In genomic region chr13:55692535-55693242, GRCm38 (mm10) we compare ENCODE assay signal across 8 mouse cellular contexts. TPM values are rescaled to one million over a fixed set of nuclear protein-coding genes. Genes with fewer than 3 reads are reported as not detected.
DNase-seq lines count a peak whose midpoint lies in the region; ATAC-seq and TF ChIP-seq lines count a peak whose summit lies in the region.

TSS of gene B230219D22Rik (plus strand) at chr13:55693124.

- peak; percentile 85 for ATAC-seq in Patski
- ATAC-seq in hindbrain, embryonic 14.5 days (ENCODE audit: low FRiP score): peak; percentile 98

- WGBS in hindbrain, embryonic 14.5 days: 3% methylated on average over 47 of the region's 51 CpGs

- peaks cover 17% of the 10 kb centered on the region for H3K4me1 ChIP-seq in hindbrain, embryonic 14.5 days (replicated peaks; ENCODE audit: control insufficient read depth, insufficient read depth, low read length)

- CTCF ChIA-PET in Patski (lab: Charles Lee): interaction anchor here (0.8 to 2.3 kb wide), 6 partner anchors 9 to 35 kb away, joined by 3 to 13 read pairs (median 4); partner anchors contain the start of genes Pcbd2 and Txndc15

- POLR2A ChIA-PET in Patski (lab: Charles Lee): interaction anchor here (1.0 to 3.6 kb wide), 3 partner anchors 9 to 35 kb away, joined by 3 to 20 read pairs (median 3); partner anchors contain the start of genes Pcbd2 and Txndc15

- no peaks in the 10 kb centered on the region for H3K9me3 ChIP-seq in hindbrain, embryonic 14.5 days (ENCODE audit: control insufficient read depth, low read length)

- peak within 1 kb of the TSS; percentile 77 for H3K4me2 ChIP-seq in hindbrain, embryonic 14.5 days (replicated peaks)

- H3K27ac ChIP-seq in hindbrain, embryonic 14.5 days: peak within 1 kb of the TSS; percentile 97

- H3K36me3 ChIP-seq in hindbrain, embryonic 14.5 days (replicated peaks; ENCODE audit: control insufficient read depth, insufficient read depth): no peaks in the 10 kb centered on the region

- no peaks in the 10 kb centered on the region for H3K27me3 ChIP-seq in Patski
- no peaks in the 10 kb centered on the region for H3K27me3 ChIP-seq in hindbrain, embryonic 14.5 days (ENCODE audit: control insufficient read depth, insufficient read depth, low read length)

- TF ChIP-seq CTCF in Patski (IDR thresholded peaks at IDR 0.05): no peak

- H3K4me3 ChIP-seq in hindbrain, embryonic 14.5 days (replicated peaks; ENCODE audit: low read length): peak within 1 kb of the TSS; percentile 99

- no peak for DNase-seq in Patski (ENCODE audit: low read depth, low spot score)
- DNase-seq in cerebellum, postnatal 14 days: peak; percentile 93 to 96
- DNase-seq in frontal cortex, postnatal 25 days (ENCODE audit: low spot score in 2 of 2): peak; percentile 77 to 82
- DNase-seq in hindbrain, embryonic 14.5 days (ENCODE audit: low spot score): peak; percentile 95
- DNase-seq in layer of hippocampus, postnatal 36 days: peak; percentile 87 to 89
- peak; percentile 88 for DNase-seq in lung, postnatal 36 days
- peak; percentile 96 for DNase-seq in retina, postnatal 1 day
- peak; percentile 80 to 82 for DNase-seq in urinary bladder, adult 18-20 months (ENCODE audit: low spot score in 2 of 2)

- peak within 1 kb of the TSS; percentile 100 for H3K9ac ChIP-seq in hindbrain, embryonic 14.5 days

- in situ Hi-C loops in Patski (cut with MboI; ENCODE audit: low pct_unique_long_range_greater_than_20kb): no loop called here

RNA-seq across cellular contexts. Expression of gene B230219D22Rik, which starts in this region (rescaled TPM):
- 92.1 TPM for polyA plus RNA-seq in Patski (2021)
- 96.0 and 101 TPM in 2 replicates for polyA plus RNA-seq in hindbrain, embryonic 14.5 days (2014; fragmentation: Nextera tagmentation; extraction: Ambion mirVana)
- 10 to 100 TPM; 80.7 to 84.1 TPM for total RNA-seq in layer of hippocampus, postnatal 36 days (2021)
